Mouse (Mus musculus) layer of hippocampus, postnatal 25 days (tissue): ENCODE data around the gene Olfr1411. TPM values are rescaled to one million over a fixed set of nuclear protein-coding genes. Genes with fewer than 3 reads are reported as not detected.

Experiments
- DNase-seq, 2 experiments: peaks; one replicate each; pipeline ENCODE4 v3.0.0; 2022; ENCODE audit warnings: mixed read lengths in 2 of 2, low spot score in 1 of 2; ENCODE audit errors: extremely low spot score in 1 of 2
- total RNA-seq, 2 experiments: library from RNA; stranded (reverse); gene quantifications; 2 replicates each; pipeline ENCODE4 v1.2.3; 2021

Gene Olfr1411
- not detected for total RNA-seq

- DNase-seq: no peak
Measured at GRCm38 (mm10) chr1:92594111-92594510, at the start of gene Olfr1411. Gene Olfr1411, plus strand, starts transcription at chr1:92594411.

- no peak for DNase-seq
Measured at GRCm38 (mm10) chr1:92545929-92546328, 48.3 kb upstream of the Olfr1411 start.

- no peak for DNase-seq
Measured at GRCm38 (mm10) chr1:92571022-92571421, 23.2 kb upstream of the Olfr1411 start, which contains the start of gene Olfr1413. Gene Olfr1413, plus strand, starts transcription at chr1:92571322.

- no peak for DNase-seq
Measured at GRCm38 (mm10) chr1:92585479-92585878, 8.7 kb upstream of the Olfr1411 start, which contains the start of gene Olfr1412. Gene Olfr1412, plus strand, starts transcription at chr1:92585779.

- DNase-seq: no peak
Measured at GRCm38 (mm10) chr1:92596019-92596418, 1.8 kb downstream of the Olfr1411 start.

GRCm38 (mm10) chr1:92605482-92605881 lies 11.3 kb downstream of the Olfr1411 start, which contains the start of gene Olfr1410:
Gene Olfr1410, plus strand, starts transcription at chr1:92605782.
- no peak for DNase-seq

GRCm38 (mm10) chr1:92607711-92608110 lies 13.5 kb downstream of the Olfr1411 start:
- DNase-seq: no peak

- DNase-seq: peak; percentile 57 to 75
Measured at GRCm38 (mm10) chr1:92611008-92611407, 16.8 kb downstream of the Olfr1411 start.

GRCm38 (mm10) chr1:92613175-92613574 lies 19.0 kb downstream of the Olfr1411 start:
- DNase-seq: no peak

GRCm38 (mm10) chr1:92614516-92614915 lies 20.3 kb downstream of the Olfr1411 start:
- DNase-seq: no peak

- DNase-seq: no peak
Measured at GRCm38 (mm10) chr1:92616046-92616445, 21.8 kb downstream of the Olfr1411 start.

GRCm38 (mm10) chr1:92617488-92617887 lies 23.3 kb downstream of the Olfr1411 start, which contains the start of gene Olfr12:
Gene Olfr12, plus strand, starts transcription at chr1:92617788.
- no peak for DNase-seq

- DNase-seq: no peak
Measured at GRCm38 (mm10) chr1:92618360-92618759, 24.1 kb downstream of the Olfr1411 start.

GRCm38 (mm10) chr1:92628227-92628626 lies 34.0 kb downstream of the Olfr1411 start:
- no peak for DNase-seq

- DNase-seq: peak in 1 of 2 experiments; percentile 0
Measured at GRCm38 (mm10) chr1:92632196-92632595, 38.0 kb downstream of the Olfr1411 start.

- DNase-seq: no peak
Measured at GRCm38 (mm10) chr1:92632948-92633347, 38.7 kb downstream of the Olfr1411 start.

GRCm38 (mm10) chr1:92633726-92634125 lies 39.5 kb downstream of the Olfr1411 start:
- DNase-seq: peak in 1 of 2 experiments; percentile 3

- DNase-seq: no peak
Measured at GRCm38 (mm10) chr1:92634569-92634968, 40.4 kb downstream of the Olfr1411 start.

GRCm38 (mm10) chr1:92634976-92635599 lies 40.9 kb downstream of the Olfr1411 start:
- DNase-seq: peak in 1 of 2 experiments; percentile 8

GRCm38 (mm10) chr1:92636015-92636414 lies 41.8 kb downstream of the Olfr1411 start:
- DNase-seq: no peak

GRCm38 (mm10) chr1:92636676-92637075 lies 42.5 kb downstream of the Olfr1411 start:
- DNase-seq: no peak

GRCm38 (mm10) chr1:92637501-92638172 lies 43.4 kb downstream of the Olfr1411 start:
- no peak for DNase-seq
